Mouse (Mus musculus): Measurements from ENCODE around the gene Sh2d3c.

Sh2d3c gene

DNA sequence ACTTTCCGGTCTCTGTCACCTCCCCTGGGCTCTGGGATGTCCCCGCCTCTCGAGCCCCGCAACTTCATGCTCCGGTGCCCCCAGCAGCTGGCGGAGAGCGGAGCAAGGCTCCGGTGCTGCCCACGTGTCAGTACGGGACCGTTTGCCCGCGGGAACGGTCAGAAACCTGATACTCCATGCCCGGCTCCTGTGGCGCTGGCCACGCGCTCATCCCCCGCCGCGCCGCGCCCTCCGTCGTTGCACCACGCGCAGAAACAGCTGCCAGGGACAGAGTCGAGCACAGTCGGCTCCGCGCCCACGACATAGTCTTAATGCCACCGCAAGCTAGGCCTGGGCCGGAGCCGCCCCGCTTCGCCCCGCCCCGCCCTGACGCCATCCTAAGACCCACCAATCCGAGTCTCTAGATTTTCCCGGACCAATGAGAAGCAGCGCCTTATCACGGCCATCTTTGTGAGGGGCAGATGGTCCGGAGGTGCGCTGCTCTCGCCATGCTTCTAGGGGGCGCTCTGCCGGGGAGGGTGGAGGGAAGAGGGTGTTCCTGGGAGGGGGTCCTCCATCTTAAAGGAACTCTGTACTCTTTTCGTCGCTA lies 26.9 kb upstream of the Sh2d3c start:
- peak; percentile 97 for ATAC-seq (ENCODE audit: insufficient number of reproducible peaks, low FRiP score, low TSS enrichment)

- no peak for ATAC-seq (ENCODE audit: insufficient number of reproducible peaks, low FRiP score, low TSS enrichment)
Measured at GRCm38 (mm10) chr2:32694691-32695090, 26.2 kb upstream of the Sh2d3c start.

DNA sequence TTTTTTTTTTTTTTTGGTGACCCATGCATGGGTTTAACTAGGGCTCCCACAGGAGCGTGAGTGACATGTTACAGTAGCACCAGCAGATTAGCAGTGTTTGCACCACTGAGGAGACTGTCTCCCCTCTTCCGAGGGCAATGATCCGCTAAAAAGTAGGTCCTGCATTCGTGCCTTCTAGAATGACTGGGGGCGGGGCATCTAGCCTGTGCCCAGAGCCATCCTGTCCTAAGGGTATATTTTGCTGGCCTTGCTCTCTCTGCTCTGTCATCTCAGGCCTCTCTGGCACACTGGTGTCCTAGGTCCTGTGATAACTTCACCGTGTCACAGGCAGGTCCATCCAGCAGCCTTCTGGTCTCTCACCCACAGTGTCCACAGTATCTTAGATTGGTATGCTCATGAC lies 21.2 kb upstream of the Sh2d3c start:
- ATAC-seq (ENCODE audit: insufficient number of reproducible peaks, low FRiP score, low TSS enrichment): no peak

DNA sequence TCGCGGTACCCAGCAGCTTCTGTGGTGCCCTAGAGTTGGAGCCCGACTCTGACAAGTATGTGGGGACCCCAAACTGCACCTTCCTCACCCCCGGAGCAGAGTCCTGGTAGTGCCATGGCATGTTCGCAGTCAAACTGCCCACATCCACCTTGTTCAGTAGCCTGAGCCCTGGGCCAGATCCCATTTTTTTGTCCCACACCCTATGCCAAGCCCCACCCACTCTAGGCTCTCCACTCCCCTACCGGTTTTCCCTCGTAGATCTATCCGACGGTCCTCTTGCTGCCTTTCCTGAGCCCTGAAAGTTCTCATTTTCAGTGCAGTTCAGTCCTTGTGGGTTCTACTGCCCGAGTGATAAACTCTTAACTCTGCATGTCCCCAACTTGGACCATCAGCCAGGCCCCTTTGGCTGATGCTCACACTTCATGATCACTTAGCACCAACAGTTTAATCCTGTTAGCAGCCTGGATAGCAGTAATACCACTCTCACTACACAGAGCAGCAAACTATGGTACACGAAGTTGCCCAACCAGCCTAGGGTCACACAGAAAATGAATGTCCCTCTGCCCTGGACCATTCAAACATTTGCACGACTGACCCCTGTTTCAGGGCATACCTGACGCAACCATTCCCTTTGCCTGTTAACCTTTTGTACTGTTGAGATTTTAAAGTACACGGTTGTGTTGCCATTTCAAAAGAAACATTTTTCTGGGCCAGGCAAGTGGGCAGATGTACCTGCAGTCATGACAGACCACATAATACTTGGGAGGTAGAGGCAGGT lies 19.7 kb upstream of the Sh2d3c start:
- no peak for ATAC-seq (ENCODE audit: insufficient number of reproducible peaks, low FRiP score, low TSS enrichment)

- no peak for ATAC-seq (ENCODE audit: insufficient number of reproducible peaks, low FRiP score, low TSS enrichment)
Measured at GRCm38 (mm10) chr2:32703046-32703445, 17.8 kb upstream of the Sh2d3c start.

DNA sequence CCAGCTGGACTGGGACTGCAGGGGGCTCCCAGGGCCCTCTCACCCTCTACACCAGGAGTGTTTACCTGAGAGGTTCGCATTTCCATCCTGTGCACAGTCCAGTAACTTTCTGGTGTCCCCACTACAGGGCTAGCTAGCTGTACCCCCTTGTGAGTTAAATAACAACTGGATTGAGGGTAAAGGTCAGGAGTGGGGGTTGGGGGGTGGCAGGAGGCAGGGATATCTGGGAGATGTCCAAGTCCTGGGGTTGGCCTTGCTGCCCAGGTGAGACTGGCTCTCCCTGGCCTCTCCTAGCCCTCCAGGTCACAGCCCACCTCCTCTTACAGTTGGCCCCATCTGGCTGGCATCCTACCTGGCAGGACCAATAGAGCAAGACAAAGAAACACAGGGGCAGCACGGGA lies 16.8 kb upstream of the Sh2d3c start, which contains the start of gene Fpgs:
Fpgs (minus strand) TSS at position 125 of the 401 bp plus-strand sequence.
- ATAC-seq (ENCODE audit: insufficient number of reproducible peaks, low FRiP score, low TSS enrichment): no peak

GRCm38 (mm10) chr2:32705018-32705417 lies 15.8 kb upstream of the Sh2d3c start:
- ATAC-seq (ENCODE audit: insufficient number of reproducible peaks, low FRiP score, low TSS enrichment): no peak

- no peak for ATAC-seq (ENCODE audit: insufficient number of reproducible peaks, low FRiP score, low TSS enrichment)
Measured at GRCm38 (mm10) chr2:32706971-32707370, 13.9 kb upstream of the Sh2d3c start.

- ATAC-seq (ENCODE audit: insufficient number of reproducible peaks, low FRiP score, low TSS enrichment): no peak
Measured at GRCm38 (mm10) chr2:32708643-32709042, 12.2 kb upstream of the Sh2d3c start.

DNA sequence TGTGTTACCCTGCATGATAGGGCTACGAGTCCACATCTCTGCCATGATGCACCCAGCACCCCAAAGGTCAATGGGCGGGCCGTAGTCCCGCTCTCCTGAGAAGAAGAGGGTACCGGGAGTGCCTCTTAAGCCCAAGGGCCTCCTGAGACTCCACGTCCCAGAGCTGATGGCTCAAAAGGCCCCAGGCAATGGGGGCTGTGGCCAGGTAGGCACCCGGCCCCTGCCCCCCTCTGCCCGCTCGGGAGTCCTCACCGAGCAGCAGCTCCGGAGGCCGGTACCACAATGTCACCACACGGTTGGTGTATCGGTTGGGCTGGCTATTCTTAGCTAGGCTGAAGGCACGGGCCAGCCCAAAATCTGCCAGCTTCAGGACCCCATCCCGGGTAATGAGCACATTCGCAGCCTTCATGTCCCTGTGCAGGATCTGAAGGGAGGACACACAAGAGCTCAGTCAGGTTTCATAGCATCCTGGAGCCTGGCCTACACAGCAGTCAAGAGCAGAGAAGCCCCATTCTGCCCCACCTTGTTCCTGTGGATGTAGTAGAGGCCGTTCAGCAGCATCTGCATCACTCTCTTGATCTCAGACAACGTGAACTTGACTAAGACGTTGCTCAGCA lies 11.2 kb upstream of the Sh2d3c start:
- no peak for ATAC-seq (ENCODE audit: insufficient number of reproducible peaks, low FRiP score, low TSS enrichment)

GRCm38 (mm10) chr2:32710425-32710824 lies 10.4 kb upstream of the Sh2d3c start:
- no peak for ATAC-seq (ENCODE audit: insufficient number of reproducible peaks, low FRiP score, low TSS enrichment)

DNA sequence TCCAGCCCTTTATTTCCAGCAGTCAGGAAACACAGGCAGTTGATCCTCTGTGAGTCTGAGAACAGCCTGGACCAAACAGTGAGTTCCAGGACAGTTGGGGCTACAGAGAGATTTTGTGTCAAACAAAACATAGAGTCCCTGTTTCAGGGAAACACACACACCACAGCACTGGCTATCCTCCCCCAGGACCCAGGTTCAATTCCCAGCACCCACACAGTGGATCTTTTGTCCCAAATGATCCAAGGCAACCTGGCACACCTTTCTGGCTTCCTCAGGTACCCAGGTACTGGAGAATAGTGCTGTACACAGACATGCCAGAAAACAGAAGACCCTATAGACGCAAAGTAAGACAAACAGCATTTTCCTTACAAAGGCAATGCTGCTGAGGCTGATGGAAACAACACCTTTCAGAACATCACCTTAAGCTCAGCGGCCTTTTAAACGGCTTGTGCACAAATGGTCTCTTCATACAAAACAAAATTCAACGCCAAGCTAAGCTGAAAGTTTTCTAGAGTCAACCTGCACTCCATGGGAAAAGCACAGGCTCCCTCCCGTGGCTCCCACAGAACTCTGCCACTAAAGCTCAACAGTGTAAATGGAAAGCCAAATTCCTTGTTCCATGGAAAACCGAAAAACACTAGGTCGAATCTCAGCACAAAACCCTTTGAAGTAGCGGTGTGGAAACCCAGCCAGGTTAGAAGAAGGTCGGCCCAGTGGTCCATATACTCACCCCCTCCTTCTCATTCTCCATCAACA lies 9.4 kb upstream of the Sh2d3c start:
- no peak for ATAC-seq (ENCODE audit: insufficient number of reproducible peaks, low FRiP score, low TSS enrichment)

DNA sequence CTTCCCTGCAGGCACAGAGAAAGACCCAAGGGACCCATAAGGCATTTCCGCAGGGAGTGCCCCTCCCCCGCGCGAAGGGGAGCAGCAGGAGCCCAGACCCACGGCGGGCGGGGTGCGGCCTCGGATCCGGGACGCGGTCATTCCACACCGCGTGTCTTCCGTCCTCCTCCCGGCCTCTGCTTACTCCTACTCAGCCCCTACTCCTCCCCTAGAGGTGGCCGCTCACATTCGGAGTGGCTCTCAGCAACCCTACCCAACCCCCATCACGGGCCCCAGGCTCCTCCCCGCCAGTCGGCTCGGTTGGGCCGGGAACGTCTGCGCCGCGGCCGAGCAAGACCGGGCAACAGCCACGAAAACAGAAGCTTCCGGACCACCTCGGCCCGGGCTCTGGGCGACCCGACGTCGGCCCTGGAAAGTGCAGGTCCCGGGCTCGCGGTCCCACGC lies 8.7 kb upstream of the Sh2d3c start:
- ATAC-seq (ENCODE audit: insufficient number of reproducible peaks, low FRiP score, low TSS enrichment): 0 out of 2 replicates have a peak, but pooled peaks have one; percentile 11

GRCm38 (mm10) chr2:32712586-32712933 lies 8.3 kb upstream of the Sh2d3c start:
- ATAC-seq (ENCODE audit: insufficient number of reproducible peaks, low FRiP score, low TSS enrichment): peak; percentile 79

DNA sequence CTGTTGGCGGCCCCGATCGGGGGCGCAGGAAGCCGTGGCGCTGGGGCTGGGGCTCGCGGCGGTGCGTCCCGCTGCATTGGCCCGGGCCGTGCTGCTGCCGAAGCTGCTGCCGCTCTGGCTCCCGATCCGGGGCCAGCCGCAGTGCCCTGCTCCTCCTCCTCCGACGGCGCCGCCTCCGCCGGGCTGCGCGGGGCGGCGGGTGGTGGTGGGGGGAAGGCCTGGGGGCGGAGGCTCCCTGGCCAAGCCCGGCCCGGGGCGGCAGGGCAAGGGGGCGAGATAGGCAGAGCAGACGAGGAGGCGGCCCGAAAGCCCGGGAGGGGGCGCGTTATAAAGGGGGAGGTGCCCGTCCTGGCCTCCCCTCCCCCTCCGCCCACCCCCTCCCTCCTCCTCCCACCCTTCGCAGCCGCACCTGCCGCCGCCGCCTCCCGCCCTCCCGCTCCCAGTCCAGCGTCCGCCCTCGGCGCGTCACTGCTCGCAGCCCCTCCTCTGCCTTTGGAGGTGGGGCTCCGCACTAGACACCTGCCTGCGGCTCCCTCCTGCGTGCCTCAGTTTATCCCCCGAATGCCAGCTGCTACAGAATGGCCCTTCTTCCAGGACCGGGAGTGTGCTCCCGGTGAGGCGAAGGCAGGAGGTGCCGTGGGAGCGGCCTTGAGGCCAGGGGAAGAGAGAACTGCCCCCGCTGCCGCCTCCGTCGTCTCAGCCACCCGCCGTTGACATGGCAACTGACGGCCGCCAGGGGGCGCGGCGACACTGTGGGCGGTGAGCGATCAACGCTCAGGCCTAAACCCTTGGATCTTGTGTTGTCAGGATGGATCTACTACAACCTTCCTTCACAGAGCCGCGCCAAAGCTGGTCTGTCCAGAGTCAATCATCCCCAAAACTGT lies 7.7 kb upstream of the Sh2d3c start, which contains the start of gene Cdk9:
Cdk9 (minus strand) TSS at position 143 of the 884 bp plus-strand sequence.
- ATAC-seq (ENCODE audit: insufficient number of reproducible peaks, low FRiP score, low TSS enrichment): peak; percentile 72

- ATAC-seq (ENCODE audit: insufficient number of reproducible peaks, low FRiP score, low TSS enrichment): no peak
Measured at GRCm38 (mm10) chr2:32714117-32714986, 6.5 kb upstream of the Sh2d3c start.

DNA sequence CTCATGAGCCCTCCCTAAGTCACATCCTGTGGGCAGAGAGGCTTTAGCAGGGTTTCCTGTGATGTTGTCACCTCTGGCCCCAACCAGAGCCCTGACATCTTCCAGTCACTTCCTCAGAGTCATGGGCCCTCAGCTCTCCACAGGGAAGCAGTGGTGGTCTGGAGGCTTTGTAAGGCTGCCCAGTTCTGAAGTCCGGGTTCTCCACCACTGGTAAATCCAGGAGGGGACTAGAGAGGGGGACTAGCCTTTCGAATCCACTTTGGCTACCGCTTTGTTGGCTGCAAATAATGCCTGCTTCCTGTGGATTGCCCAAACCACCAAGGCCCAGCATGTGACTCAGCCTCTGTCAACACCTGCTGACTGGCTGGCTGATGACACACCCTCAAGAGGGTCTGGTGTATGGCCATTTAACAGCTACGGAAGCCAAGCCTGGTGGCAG lies 5.8 kb upstream of the Sh2d3c start:
- no peak for ATAC-seq (ENCODE audit: insufficient number of reproducible peaks, low FRiP score, low TSS enrichment)

GRCm38 (mm10) chr2:32718761-32719160 lies 2.1 kb upstream of the Sh2d3c start:
- no peak for ATAC-seq (ENCODE audit: insufficient number of reproducible peaks, low FRiP score, low TSS enrichment)

GRCm38 (mm10) chr2:32720053-32720452 lies 802 bp upstream of the Sh2d3c start:
- ATAC-seq (ENCODE audit: insufficient number of reproducible peaks, low FRiP score, low TSS enrichment): no peak

Measured in cerebellum, adult (tissue).